In genomic region chr13:112463337-112463802, GRCm38 (mm10) we compare ENCODE assay signal across 8 mouse cellular contexts. TPM values are rescaled to one million over a fixed set of nuclear protein-coding genes. Genes with fewer than 3 reads are reported as not detected.
A peak's percentile ranks its signal among the peaks of the same experiment; 100 is the strongest.
DNase-seq lines count a peak whose midpoint lies in the region; ATAC-seq and TF ChIP-seq lines count a peak whose summit lies in the region.

No protein-coding gene starts in this region.

- TF ChIP-seq POLR2A in testis, adult 2 months (IDR thresholded peaks at IDR 0.05; ENCODE audit: control insufficient read depth, low read depth, low read length), result no peak

- H3K36me3 ChIP-seq in testis, adult 2 months (ENCODE audit: control insufficient read depth, insufficient read depth, low read length), result no peaks in the 10 kb centered on the region
- no peaks in the 10 kb centered on the region; the same call in 1 of the 2 replicates for H3K36me3 ChIP-seq in forebrain, embryonic 10.5 days (replicated peaks)
- no peaks in the 10 kb centered on the region for H3K36me3 ChIP-seq in liver, embryonic 12.5 days
- H3K36me3 ChIP-seq in stomach, embryonic 16.5 days (ENCODE audit: control insufficient read depth, insufficient read depth, low read length), result no peaks in the 10 kb centered on the region

- DNase-seq in testis, postnatal 10 days (ENCODE audit: low spot score), result no peak
- no peak for DNase-seq in forebrain, embryonic 10.5 days (ENCODE audit: extremely low spot score, low spot score)
- no peak for DNase-seq in cerebellum, adult 11 months
- DNase-seq in testis, postnatal 14 days (ENCODE audit: low spot score), result no peak
- DNase-seq in cerebellum, postnatal 25 days, result no peak

- no peaks in the 10 kb centered on the region for H3K9me3 ChIP-seq in forebrain, embryonic 10.5 days
- H3K9me3 ChIP-seq in liver, embryonic 12.5 days (replicated peaks), result no peaks in the 10 kb centered on the region
- H3K9me3 ChIP-seq in stomach, embryonic 16.5 days (replicated peaks; ENCODE audit: control insufficient read depth, low read length), result no peaks in the 10 kb centered on the region

- peak overlapping the region; percentile 92 for H3K4me3 ChIP-seq in testis, adult 2 months (ENCODE audit: control insufficient read depth, low read depth, low read length)
- peak overlapping the region; percentile 95 for H3K4me3 ChIP-seq in forebrain, embryonic 10.5 days
- H3K4me3 ChIP-seq in liver, embryonic 12.5 days, result peak overlapping the region; percentile 72
- H3K4me3 ChIP-seq in stomach, embryonic 16.5 days (replicated peaks; ENCODE audit: low read length), result peak overlapping the region; percentile 86

- TF ChIP-seq CTCF in testis, adult 2 months (IDR thresholded peaks at IDR 0.05; ENCODE audit: control insufficient read depth, insufficient read depth, insufficient replicate concordance, low read depth, low read length), result no peak

- no peaks in the 10 kb centered on the region; the same call in 1 of the 2 replicates for H3K4me1 ChIP-seq in testis, adult 2 months (ENCODE audit: control insufficient read depth, insufficient read depth, low read length)
- peaks cover 30% of the 10 kb centered on the region for H3K4me1 ChIP-seq in forebrain, embryonic 10.5 days
- peaks cover 23% of the 10 kb centered on the region for H3K4me1 ChIP-seq in liver, embryonic 12.5 days
- H3K4me1 ChIP-seq in stomach, embryonic 16.5 days (ENCODE audit: control insufficient read depth, insufficient read depth, low read length), result peaks cover 16% of the 10 kb centered on the region

- peak overlapping the region; percentile 98 for H3K4me2 ChIP-seq in liver, embryonic 12.5 days
- peak overlapping the region; percentile 72 for H3K4me2 ChIP-seq in stomach, embryonic 16.5 days (ENCODE audit: low read depth, low read length)

- peak; percentile 74 for ATAC-seq in liver, embryonic 12.5 days
- ATAC-seq in stomach, embryonic 16.5 days (ENCODE audit: insufficient read depth, low FRiP score), result peak; percentile 69

- H3K9ac ChIP-seq in liver, embryonic 12.5 days, result peak overlapping the region; percentile 74
- peak overlapping the region; percentile 84 for H3K9ac ChIP-seq in stomach, embryonic 16.5 days (ENCODE audit: low read length)

- 2% methylated on average over 17 of the region's 17 CpGs for WGBS in forebrain, embryonic 10.5 days
- 4% methylated on average over 17 of the region's 17 CpGs for WGBS in liver, embryonic 12.5 days (ENCODE audit: insufficient replicate concordance)
- 4% methylated on average over 17 of the region's 17 CpGs for WGBS in stomach, embryonic 16.5 days

- peak overlapping the region; percentile 92 for H3K27ac ChIP-seq in testis, adult 2 months (ENCODE audit: control insufficient read depth, insufficient read depth, low read depth, low read length)
- H3K27ac ChIP-seq in forebrain, embryonic 10.5 days, result peak overlapping the region; percentile 94
- H3K27ac ChIP-seq in liver, embryonic 12.5 days, result peak overlapping the region; percentile 59; the same call in 1 of the 2 replicates
- H3K27ac ChIP-seq in stomach, embryonic 16.5 days (ENCODE audit: low read length), result peak overlapping the region; percentile 87

- H3K27me3 ChIP-seq in testis, adult 2 months (ENCODE audit: control insufficient read depth, insufficient read depth, low read length), result no peaks in the 10 kb centered on the region
- peaks cover 10% of the 10 kb centered on the region; the same call in 1 of the 2 replicates for H3K27me3 ChIP-seq in forebrain, embryonic 10.5 days (ENCODE audit: poor library complexity, severe bottlenecking)
- H3K27me3 ChIP-seq in liver, embryonic 12.5 days (replicated peaks), result peaks cover 22% of the 10 kb centered on the region
- H3K27me3 ChIP-seq in stomach, embryonic 16.5 days (ENCODE audit: control insufficient read depth, insufficient read depth, low read length), result no peaks in the 10 kb centered on the region

RNA-seq across cellular contexts. Expression of gene Il6st, which starts 0.5 kb away (rescaled TPM):
- 3.9 and 4.0 TPM in 2 replicates for polyA plus RNA-seq in testis, adult 2 months (2012; rRNA removed)
- polyA plus RNA-seq in forebrain, embryonic 10.5 days (2016; fragmentation: Nextera tagmentation; extraction: Ambion mirVana), result 20.1 and 20.4 TPM in 2 replicates
- polyA plus RNA-seq in liver, embryonic 12.5 days (2016; fragmentation: Nextera tagmentation; extraction: Ambion mirVana), result 10.1 and 11.1 TPM in 2 replicates
- polyA plus RNA-seq in stomach, embryonic 16.5 days (2015; fragmentation: Nextera tagmentation; extraction: Ambion mirVana), result 51.8 and 53.4 TPM in 2 replicates
